Mouse (Mus musculus): ENCODE results near the gene Capza2. TPM values are rescaled to one million over a fixed set of nuclear protein-coding genes. Genes with fewer than 3 reads are reported as not detected.

Gene Capza2
- polyA plus RNA-seq (2015; fragmentation: Illumina TruSeq; extraction: RNeasy Lipid Tissue Mini Kit (QIAGEN cat#74804); ENCODE audit: insufficient read depth, low read depth, low replicate concordance) = 17.1 TPM

GRCm38 (mm10) chr6:17635615-17636284 lies at the start of gene Capza2:
Capza2 (plus strand) TSS chr6:17636234.

GRCm38 (mm10) chr6:17692647-17693046 lies 56.6 kb downstream of the Capza2 start, which contains the start of gene St7:
St7 (plus strand) TSS chr6:17692933.

Other genes starting within 250 kb of the Capza2 start
- gene Met, start 172.4 kb upstream of the Capza2 start, polyA plus RNA-seq (2015; fragmentation: Illumina TruSeq; extraction: RNeasy Lipid Tissue Mini Kit (QIAGEN cat#74804); ENCODE audit: insufficient read depth, low read depth, low replicate concordance) = 3.7 TPM
- 5.4 TPM for gene St7, start 56.7 kb downstream of the Capza2 start, polyA plus RNA-seq (2015; fragmentation: Illumina TruSeq; extraction: RNeasy Lipid Tissue Mini Kit (QIAGEN cat#74804); ENCODE audit: insufficient read depth, low read depth, low replicate concordance)

All from pancreas, adult 10 weeks (tissue).